8 mouse cellular contexts compared by ENCODE assay signal in genomic region chr15:8663348-8664099, GRCm38 (mm10). TPM values are rescaled to one million over a fixed set of nuclear protein-coding genes. Genes with fewer than 3 reads are reported as not detected.
DNase-seq lines count a peak whose midpoint lies in the region; ATAC-seq lines count a peak whose summit lies in the region.

No protein-coding gene starts in this region.

- H3K4me1 ChIP-seq in embryonic facial prominence, embryonic 14.5 days (ENCODE audit: control insufficient read depth, insufficient read depth, low read length) = peaks cover 26% of the 10 kb centered on the region

- no peaks in the 10 kb centered on the region for H3K27me3 ChIP-seq in embryonic facial prominence, embryonic 14.5 days (replicated peaks; ENCODE audit: control insufficient read depth, insufficient read depth, low read length)

- no peak overlapping the region for H3K9ac ChIP-seq in embryonic facial prominence, embryonic 14.5 days (ENCODE audit: low read depth, low read length)

- H3K4me3 ChIP-seq in embryonic facial prominence, embryonic 14.5 days (ENCODE audit: low read depth, low read length) = no peak overlapping the region

- peak; percentile 6 to 24 for DNase-seq in spleen, postnatal 36 days (ENCODE audit: low spot score in 2 of 2)
- DNase-seq in spleen, postnatal 4 days (ENCODE audit: low spot score in 2 of 2) = no peak
- peak; percentile 81 for DNase-seq in embryonic facial prominence, embryonic 14.5 days (ENCODE audit: low spot score)
- peak; percentile 81 to 87 for DNase-seq in heart, adult 9 months (ENCODE audit: low spot score in 2 of 2)
- DNase-seq in layer of hippocampus, adult 9-11 months = peak; percentile 92
- DNase-seq in thymus, postnatal 4 days = no peak
- no peak for DNase-seq in urinary bladder, postnatal 10 days (ENCODE audit: low spot score)

- 61% methylated on average over 17 of the region's 17 CpGs for WGBS in embryonic facial prominence, embryonic 14.5 days

- no peak overlapping the region for H3K4me2 ChIP-seq in embryonic facial prominence, embryonic 14.5 days (ENCODE audit: low read depth, low read length)

- peak overlapping the region; percentile 33; the same call in 1 of the 2 replicates for H3K27ac ChIP-seq in embryonic facial prominence, embryonic 14.5 days (replicated peaks; ENCODE audit: low read depth, low read length)

- no peaks in the 10 kb centered on the region for H3K9me3 ChIP-seq in embryonic facial prominence, embryonic 14.5 days (ENCODE audit: control insufficient read depth, low read length)

- peak; percentile 19; the same call in 1 of the 2 replicates for ATAC-seq in embryonic facial prominence, embryonic 14.5 days (ENCODE audit: low read depth)
- ATAC-seq in megakaryocyte progenitor cell, adult 5-6 weeks (replicated peaks; ENCODE audit: poor library complexity) = peak; percentile 85

- H3K36me3 ChIP-seq in embryonic facial prominence, embryonic 14.5 days (ENCODE audit: control insufficient read depth, insufficient read depth, low read length) = 0 out of 2 replicates have a peak, but pooled peaks cover 5% of the 10 kb centered on the region

RNA-seq across cellular contexts. Expression of gene Slc1a3, which starts 47.0 kb away (rescaled TPM):
- 32.8 and 36.5 TPM in 2 replicates for polyA plus RNA-seq in embryonic facial prominence, embryonic 14.5 days (2014; fragmentation: Nextera tagmentation; extraction: Ambion mirVana)
- total RNA-seq in megakaryocyte progenitor cell, adult 5-6 weeks (2015) = 0.67 TPM in 1 of 2 replicates, not detected in the other
- 0.08 TPM in 1 of 2 replicates, not detected in the other for total RNA-seq in megakaryocyte progenitor cell, adult 5-6 weeks (2017)

Comparison
In these comparisons a context has a peak if more than half of its experiments do, and no peak if none do; other contexts are left out.
1. DNase-seq: peak in spleen, postnatal 36 days (2 of 2), embryonic facial prominence, embryonic 14.5 days (single experiment), heart, adult 9 months (2 of 2) and layer of hippocampus, adult 9-11 months (single experiment); none in spleen, postnatal 4 days (0 of 2), thymus, postnatal 4 days (single experiment) and urinary bladder, postnatal 10 days (single experiment).